Mouse (Mus musculus) hindbrain, embryonic 14.5 days (tissue): ENCODE data around the gene Aldob. TPM values are rescaled to one million over a fixed set of nuclear protein-coding genes. Genes with fewer than 3 reads are reported as not detected.

Experiments used
- ATAC-seq: fragments of 200-750 bp; cut with Nextera tagmentation; 2 replicates; pipeline ENCODE4 v1.8.0; 2017; ENCODE audit warnings: moderate number of reproducible peaks, mild to moderate bottlenecking, moderate TSS enrichment, moderate library complexity; ENCODE audit not compliant: low FRiP score
- DNase-seq: peaks from one replicate; pipeline ENCODE4 v3.0.0-alpha.2; 2015; ENCODE audit warnings: low spot score
- H3K27ac ChIP-seq: fragments of 300-500 bp; sonication (generic); 2 replicates; pipeline ENCODE4 v1.5.1; 2014; ENCODE audit warnings: mild to moderate bottlenecking, moderate library complexity
- H3K27me3 ChIP-seq: fragments of 300-500 bp; sonication (generic); 2 replicates; pipeline ENCODE4 v1.6.1; 2014; ENCODE audit warnings: mild to moderate bottlenecking, low read length, mixed read lengths; ENCODE audit not compliant: control insufficient read depth, insufficient read depth
- H3K36me3 ChIP-seq: fragments of 300-500 bp; sonication (generic); replicated peaks from 2 replicates; pipeline ENCODE4 v1.6.1; 2014; ENCODE audit not compliant: control insufficient read depth, insufficient read depth
- H3K4me1 ChIP-seq: fragments of 300-500 bp; sonication (generic); replicated peaks from 2 replicates; pipeline ENCODE4 v1.6.1; 2014; ENCODE audit warnings: antibody characterized with exemption, low read length, mixed read lengths; ENCODE audit not compliant: control insufficient read depth, insufficient read depth
- H3K4me2 ChIP-seq: fragments of 300-500 bp; sonication (generic); replicated peaks from 2 replicates; pipeline ENCODE4 v1.6.1; 2014; ENCODE audit warnings: mild to moderate bottlenecking, moderate library complexity
- H3K4me3 ChIP-seq: fragments of 300-500 bp; sonication (generic); replicated peaks from 2 replicates; pipeline ENCODE4 v1.5.1; 2014; ENCODE audit warnings: mild to moderate bottlenecking, low read length
- H3K9ac ChIP-seq: fragments of 300-500 bp; sonication (generic); 2 replicates; pipeline ENCODE4 v1.6.1; 2014
- H3K9me3 ChIP-seq: fragments of 300-500 bp; sonication (generic); 2 replicates; pipeline ENCODE4 v1.6.1; 2016; ENCODE audit warnings: low read length; ENCODE audit not compliant: control insufficient read depth
- WGBS: fragments of 180-500 bp; shearing (Covaris S2); extraction: QIAGEN DNeasy Blood & Tissue Kit; methylation state at CpG from one replicate; pipeline ENCODE4 v1.1.7; 2014; 5-methylcytosine and 5-hydroxymethylcytosine counted together
- polyA plus RNA-seq: library from polyadenylated mRNA; unstranded; fragments of >200 nt; fragmentation: Nextera tagmentation; extraction: Ambion mirVana; gene quantifications from 2 replicates; pipeline ENCODE4 v1.2.1, GENCODE M21; 2014

Gene Aldob
- polyA plus RNA-seq, 1 experiment from 2014 or later = 0.80 TPM

- H3K36me3 ChIP-seq = no peaks in the 10 kb centered on the region
- no peak overlapping the region for H3K4me3 ChIP-seq
- H3K27ac ChIP-seq = no peak overlapping the region
- 26% methylated on average over 3 of the region's 3 CpGs for WGBS
- H3K4me1 ChIP-seq = no peaks in the 10 kb centered on the region
- H3K27me3 ChIP-seq = no peaks in the 10 kb centered on the region
- H3K4me2 ChIP-seq = no peak overlapping the region
- no peak overlapping the region for H3K9ac ChIP-seq
- peak; percentile 77 for ATAC-seq
- H3K9me3 ChIP-seq = no peaks in the 10 kb centered on the region
- peak; percentile 82 for DNase-seq
These were observed 18.3 kb upstream of the Aldob start for GRCm38 (mm10) chr4:49567613-49568012.

GRCm38 (mm10) chr4:49559915-49560772 is 10.8 kb upstream of the Aldob start:
- no peaks in the 10 kb centered on the region for H3K36me3 ChIP-seq
- no peak overlapping the region for H3K4me3 ChIP-seq
- no peak for DNase-seq
- WGBS = 67% methylated on average over 20 of the region's 20 CpGs
- H3K9me3 ChIP-seq = no peaks in the 10 kb centered on the region
- H3K27me3 ChIP-seq = no peaks in the 10 kb centered on the region
- no peak overlapping the region for H3K27ac ChIP-seq
- no peak overlapping the region for H3K4me2 ChIP-seq
- H3K4me1 ChIP-seq = no peaks in the 10 kb centered on the region
- peak; percentile 65; the same call in 1 of the 2 replicates for ATAC-seq
- H3K9ac ChIP-seq = no peak overlapping the region

DNA sequence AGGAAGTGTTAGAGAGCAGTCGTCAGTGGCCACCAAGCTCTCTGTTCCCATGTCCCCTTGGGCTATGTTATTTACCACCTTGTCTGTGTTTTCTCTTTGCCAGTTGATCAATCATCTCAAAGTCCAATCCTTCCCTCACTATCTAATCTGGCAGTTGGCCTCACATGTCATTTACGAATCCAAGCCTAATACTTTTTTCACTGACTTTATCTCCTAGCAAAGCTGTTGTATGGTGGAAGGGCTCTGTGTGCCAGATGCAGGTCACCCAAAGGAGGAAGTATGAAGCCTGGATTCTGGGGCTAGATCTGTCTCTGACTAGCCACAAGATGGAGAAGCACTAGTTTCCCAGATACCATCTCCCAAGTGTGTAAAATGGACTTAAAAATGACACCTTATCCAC is 8.8 kb upstream of the Aldob start:
- Histone ChIP-seq H3K36me3 (no peaks in the 10 kb centered on the region), H3K9ac (no peak overlapping the region), H3K4me3 (no peak overlapping the region), H3K4me2 (no peak overlapping the region), H3K9me3 (no peaks in the 10 kb centered on the region), H3K4me1 (no peaks in the 10 kb centered on the region), H3K27ac (no peak overlapping the region), H3K27me3 (no peaks in the 10 kb centered on the region)
- 85% methylated on average over 2 of the region's 2 CpGs for WGBS
- ATAC-seq (no peak), DNase-seq (no peak)

DNA sequence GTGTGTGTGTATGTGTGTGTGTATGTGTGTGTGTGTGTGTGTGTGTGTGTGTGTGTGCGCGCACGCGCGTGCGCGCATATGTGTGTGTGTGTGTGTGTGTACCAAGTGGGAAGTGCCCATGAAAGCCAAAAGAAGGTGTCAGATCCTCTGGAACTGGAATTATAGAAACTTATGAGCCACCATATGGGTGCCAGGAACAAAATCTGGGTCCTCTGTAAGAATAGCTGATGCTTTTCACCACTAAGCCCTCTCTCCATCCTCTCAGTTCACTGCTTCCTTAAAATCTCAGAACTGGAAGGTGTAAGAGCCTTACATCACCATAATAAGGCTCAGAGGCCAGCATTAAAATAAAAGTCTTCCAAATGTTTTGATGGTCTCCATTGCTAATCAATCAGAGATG is 8.0 kb upstream of the Aldob start:
- no peak for DNase-seq
- no peaks in the 10 kb centered on the region for H3K4me1 ChIP-seq
- 93% methylated on average over 7 of the region's 7 CpGs for WGBS

GRCm38 (mm10) chr4:49553380-49553779 is 4.0 kb upstream of the Aldob start:
- no peaks in the 10 kb centered on the region for H3K36me3 ChIP-seq
- no peaks in the 10 kb centered on the region for H3K27me3 ChIP-seq
- ATAC-seq = no peak
- 88% methylated on average over 5 of the region's 5 CpGs for WGBS
- H3K9ac ChIP-seq = no peak overlapping the region
- no peak overlapping the region for H3K27ac ChIP-seq
- H3K4me2 ChIP-seq = no peak overlapping the region
- no peaks in the 10 kb centered on the region for H3K4me1 ChIP-seq
- no peaks in the 10 kb centered on the region for H3K9me3 ChIP-seq
- no peak overlapping the region for H3K4me3 ChIP-seq
- DNase-seq = no peak

More for the DNA sequence above, 8.0 kb upstream of the Aldob start:
- no peak overlapping the region for H3K9ac ChIP-seq
- ATAC-seq = no peak
- H3K4me2 ChIP-seq = no peak overlapping the region
- no peak overlapping the region for H3K27ac ChIP-seq
- H3K27me3 ChIP-seq = no peaks in the 10 kb centered on the region
- no peak overlapping the region for H3K4me3 ChIP-seq
- H3K36me3 ChIP-seq = no peaks in the 10 kb centered on the region
- no peaks in the 10 kb centered on the region for H3K9me3 ChIP-seq

DNA sequence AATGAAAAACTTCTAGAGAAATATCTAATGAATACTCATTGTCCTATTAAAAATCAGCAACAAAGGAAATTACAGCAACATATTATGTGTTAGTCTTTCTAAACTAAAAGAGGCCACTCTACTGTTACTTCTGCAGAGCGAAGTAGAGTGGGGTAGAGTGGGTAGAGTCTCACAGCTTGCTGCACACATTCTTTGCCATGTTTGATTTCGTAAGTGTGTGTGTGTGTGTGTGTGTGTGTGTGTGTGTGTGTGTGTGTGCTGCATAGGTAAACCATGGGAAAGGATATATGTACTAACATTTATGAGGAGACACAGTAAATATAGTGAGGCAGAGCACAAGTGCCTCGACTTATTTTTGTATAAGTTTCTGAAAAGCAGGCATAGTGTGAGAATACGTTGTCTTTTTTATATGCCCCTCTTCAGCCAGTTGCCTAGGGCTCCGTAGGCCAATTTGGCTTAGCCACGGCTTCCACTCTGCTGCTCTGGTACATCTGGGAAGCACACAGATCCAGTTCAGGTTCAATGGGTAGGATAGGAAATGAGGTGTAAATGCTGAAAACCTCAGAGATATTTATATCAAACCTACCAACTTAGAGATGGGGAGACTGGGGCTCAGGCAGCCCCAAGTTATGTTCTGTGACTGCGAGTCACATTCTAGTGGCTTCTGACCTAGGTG is 1.7 kb downstream of the Aldob start:
- Histone ChIP-seq H3K4me3 (no peak overlapping the region), H3K4me1 (no peaks in the 10 kb centered on the region), H3K9me3 (no peaks in the 10 kb centered on the region), H3K27ac (no peak overlapping the region), H3K4me2 (no peak overlapping the region), H3K9ac (no peak overlapping the region), H3K27me3 (no peaks in the 10 kb centered on the region), H3K36me3 (no peaks in the 10 kb centered on the region)
- no peak for DNase-seq
- 89% methylated on average over 7 of the region's 7 CpGs for WGBS
- ATAC-seq = no peak

GRCm38 (mm10) chr4:49546873-49547543 is 2.3 kb downstream of the Aldob start:
- Histone ChIP-seq H3K9ac (no peak overlapping the region), H3K4me1 (no peaks in the 10 kb centered on the region), H3K27ac (no peak overlapping the region), H3K4me2 (no peak overlapping the region), H3K27me3 (no peaks in the 10 kb centered on the region), H3K4me3 (no peak overlapping the region), H3K9me3 (no peaks in the 10 kb centered on the region), H3K36me3 (no peaks in the 10 kb centered on the region)
- DNase-seq (no peak), ATAC-seq (no peak)
- WGBS = 77% methylated on average over 6 of the region's 6 CpGs

DNA sequence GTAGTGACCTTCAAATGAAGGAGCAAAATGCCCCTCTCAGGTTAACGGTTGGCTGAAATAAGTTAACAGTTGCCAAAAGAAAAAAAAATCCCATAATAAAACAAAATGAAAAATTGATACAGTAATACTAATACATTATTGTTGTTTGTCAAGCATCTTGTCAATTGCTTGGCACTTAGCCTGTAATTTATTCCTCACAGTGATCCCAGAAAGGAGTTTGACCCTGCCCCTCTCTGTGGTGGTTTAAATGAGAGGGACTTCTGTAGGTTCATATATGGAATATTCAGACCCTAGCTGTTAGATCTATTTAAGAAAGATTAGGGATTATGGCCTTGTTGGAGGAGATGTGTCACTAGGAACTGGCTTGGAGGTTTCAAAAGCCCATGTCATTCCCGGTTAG is 3.3 kb downstream of the Aldob start:
- ATAC-seq = no peak
- H3K9me3 ChIP-seq = no peaks in the 10 kb centered on the region
- H3K4me2 ChIP-seq = no peak overlapping the region
- H3K36me3 ChIP-seq = no peaks in the 10 kb centered on the region
- H3K4me3 ChIP-seq = no peak overlapping the region
- H3K27me3 ChIP-seq = no peaks in the 10 kb centered on the region
- DNase-seq = no peak
- no peaks in the 10 kb centered on the region for H3K4me1 ChIP-seq
- H3K9ac ChIP-seq = no peak overlapping the region
- no peak overlapping the region for H3K27ac ChIP-seq
- WGBS = 87% methylated on average over 2 of the region's 2 CpGs

GRCm38 (mm10) chr4:49540966-49541365 is 8.4 kb downstream of the Aldob start:
- Histone ChIP-seq H3K9ac (no peak overlapping the region), H3K9me3 (no peaks in the 10 kb centered on the region), H3K36me3 (no peaks in the 10 kb centered on the region), H3K4me1 (no peaks in the 10 kb centered on the region), H3K27ac (no peak overlapping the region), H3K4me2 (no peak overlapping the region), H3K27me3 (no peaks in the 10 kb centered on the region), H3K4me3 (no peak overlapping the region)
- WGBS = 78% methylated on average over 3 of the region's 3 CpGs
- no peak for ATAC-seq
- no peak for DNase-seq
